In genomic region chr4:13995401-13996055, GRCm38 (mm10) we compare ENCODE assay signal across 21 mouse cellular contexts.
DNase-seq lines count a peak whose midpoint lies in the region; ATAC-seq and TF ChIP-seq lines count a peak whose summit lies in the region.
"Had no signal": no experiment of that assay in that cellular context is flagged by ENCODE, and none has a peak within 500 bp of the region (broad histone marks: within the 10 kb centered on the region; RNA-seq: fewer than 3 reads in every experiment).

No protein-coding gene starts in this region.

- ATAC-seq in heart, embryonic 12.5 days (ENCODE audit: insufficient number of reproducible peaks, low FRiP score), result no peak
- no peak for ATAC-seq in embryonic facial prominence, embryonic 13.5 days (ENCODE audit: insufficient number of reproducible peaks, insufficient read depth, low FRiP score, low TSS enrichment, low read depth)
- ATAC-seq in limb, embryonic 13.5 days (ENCODE audit: low FRiP score, low read depth), result 0 out of 2 replicates have a peak, but pooled peaks have one; percentile 57
- no peak for ATAC-seq in forebrain, embryonic 12.5 days (ENCODE audit: low FRiP score)
- no peak for ATAC-seq in midbrain, postnatal 0 days (ENCODE audit: low FRiP score)
- ATAC-seq: activated CD4-positive, CD25-positive, alpha-beta regulatory T cell, adult 4 months; forebrain, embryonic 16.5 days; hindbrain, postnatal 0 days; intestine, embryonic 16.5 days had no signal

- H3K4me2 ChIP-seq in heart, embryonic 12.5 days, result no peak overlapping the region
- 0 out of 2 replicates have a peak overlapping the region, but pooled peaks have one; percentile 7 for H3K4me2 ChIP-seq in embryonic facial prominence, embryonic 13.5 days
- no peak overlapping the region for H3K4me2 ChIP-seq in limb, embryonic 13.5 days (replicated peaks)
- no peak overlapping the region for H3K4me2 ChIP-seq in forebrain, embryonic 12.5 days
- H3K4me2 ChIP-seq in midbrain, postnatal 0 days (ENCODE audit: low read depth, low read length, poor library complexity, severe bottlenecking), result no peak overlapping the region
- H3K4me2 ChIP-seq: neural tube, embryonic 15.5 days had no signal

- no peak overlapping the region for H3K27ac ChIP-seq in heart, embryonic 12.5 days (ENCODE audit: poor library complexity, severe bottlenecking)
- H3K27ac ChIP-seq in embryonic facial prominence, embryonic 13.5 days, result peak overlapping the region; percentile 82
- peak overlapping the region; percentile 61; the same call in 1 of the 2 replicates for H3K27ac ChIP-seq in limb, embryonic 13.5 days
- no peak overlapping the region for H3K27ac ChIP-seq in forebrain, embryonic 12.5 days
- no peak overlapping the region for H3K27ac ChIP-seq in midbrain, postnatal 0 days (ENCODE audit: low read depth, low read length)
- H3K27ac ChIP-seq: heart, adult 2 months; hindbrain, postnatal 0 days; midbrain, embryonic 10.5 days; neural tube, embryonic 15.5 days; stomach, postnatal 0 days had no signal

- no peaks in the 10 kb centered on the region for H3K9me3 ChIP-seq in heart, embryonic 12.5 days (replicated peaks)
- H3K9me3 ChIP-seq in embryonic facial prominence, embryonic 13.5 days, result no peaks in the 10 kb centered on the region
- no peaks in the 10 kb centered on the region for H3K9me3 ChIP-seq in limb, embryonic 13.5 days
- no peaks in the 10 kb centered on the region for H3K9me3 ChIP-seq in forebrain, embryonic 12.5 days
- H3K9me3 ChIP-seq in midbrain, postnatal 0 days (ENCODE audit: low read length), result no peaks in the 10 kb centered on the region
- H3K9me3 ChIP-seq: midbrain, embryonic 10.5 days; neural tube, embryonic 15.5 days had no signal

- no peak for TF ChIP-seq CTCF in midbrain, postnatal 0 days (IDR thresholded peaks at IDR 0.05)

- WGBS in heart, embryonic 12.5 days, result 82% methylated on average over 6 of the region's 6 CpGs
- WGBS in embryonic facial prominence, embryonic 13.5 days, result 43% methylated on average over 6 of the region's 6 CpGs
- 64% methylated on average over 6 of the region's 6 CpGs for WGBS in limb, embryonic 13.5 days
- 87% methylated on average over 6 of the region's 6 CpGs for WGBS in forebrain, embryonic 12.5 days
- WGBS in midbrain, postnatal 0 days, result 96% methylated on average over 6 of the region's 6 CpGs

- no peak overlapping the region for H3K4me3 ChIP-seq in heart, embryonic 12.5 days
- H3K4me3 ChIP-seq in embryonic facial prominence, embryonic 13.5 days, result no peak overlapping the region
- H3K4me3 ChIP-seq in limb, embryonic 13.5 days, result no peak overlapping the region
- H3K4me3 ChIP-seq in forebrain, embryonic 12.5 days (replicated peaks), result no peak overlapping the region
- no peak overlapping the region for H3K4me3 ChIP-seq in midbrain, postnatal 0 days (ENCODE audit: low read depth, low read length)
- H3K4me3 ChIP-seq: heart, adult 2 months; midbrain, embryonic 10.5 days; neural tube, embryonic 15.5 days had no signal

- H3K36me3 ChIP-seq in heart, embryonic 12.5 days, result no peaks in the 10 kb centered on the region
- H3K36me3 ChIP-seq in embryonic facial prominence, embryonic 13.5 days, result no peaks in the 10 kb centered on the region
- no peaks in the 10 kb centered on the region for H3K36me3 ChIP-seq in limb, embryonic 13.5 days
- H3K36me3 ChIP-seq in forebrain, embryonic 12.5 days (replicated peaks), result no peaks in the 10 kb centered on the region
- no peaks in the 10 kb centered on the region for H3K36me3 ChIP-seq in midbrain, postnatal 0 days (ENCODE audit: insufficient read depth, low read length)
- H3K36me3 ChIP-seq: midbrain, embryonic 10.5 days; neural tube, embryonic 15.5 days had no signal

- peak; percentile 86 for DNase-seq in heart, adult 11 months
- peak; percentile 89 for DNase-seq in NIH3T3 (ENCODE audit: low read depth)
- DNase-seq in midbrain, postnatal 0 days (ENCODE audit: low spot score), result no peak
- DNase-seq: adrenal gland, postnatal 14 days; cerebellum, adult 9-10 months; heart, adult 2 months; kidney, postnatal 25 days; lung, postnatal 4 days; thymus, adult 2 months; thymus, postnatal 4 days had no signal

- H3K9ac ChIP-seq in heart, embryonic 12.5 days, result no peak overlapping the region
- no peak overlapping the region for H3K9ac ChIP-seq in embryonic facial prominence, embryonic 13.5 days
- H3K9ac ChIP-seq in limb, embryonic 13.5 days, result no peak overlapping the region
- H3K9ac ChIP-seq in forebrain, embryonic 12.5 days, result no peak overlapping the region
- no peak overlapping the region for H3K9ac ChIP-seq in midbrain, postnatal 0 days (replicated peaks; ENCODE audit: low read length, poor library complexity, severe bottlenecking)
- H3K9ac ChIP-seq: neural tube, embryonic 15.5 days had no signal

- no peaks in the 10 kb centered on the region for H3K27me3 ChIP-seq in heart, embryonic 12.5 days (replicated peaks)
- no peaks in the 10 kb centered on the region for H3K27me3 ChIP-seq in embryonic facial prominence, embryonic 13.5 days
- no peaks in the 10 kb centered on the region for H3K27me3 ChIP-seq in limb, embryonic 13.5 days
- no peaks in the 10 kb centered on the region for H3K27me3 ChIP-seq in forebrain, embryonic 12.5 days
- no peaks in the 10 kb centered on the region for H3K27me3 ChIP-seq in midbrain, postnatal 0 days (ENCODE audit: insufficient read depth, low read length)
- H3K27me3 ChIP-seq: neural tube, embryonic 15.5 days had no signal

- H3K4me1 ChIP-seq in heart, embryonic 12.5 days (replicated peaks), result no peaks in the 10 kb centered on the region
- peaks cover 6% of the 10 kb centered on the region for H3K4me1 ChIP-seq in embryonic facial prominence, embryonic 13.5 days
- H3K4me1 ChIP-seq in limb, embryonic 13.5 days, result peaks cover 6% of the 10 kb centered on the region
- H3K4me1 ChIP-seq in forebrain, embryonic 12.5 days, result no peaks in the 10 kb centered on the region
- H3K4me1 ChIP-seq in midbrain, postnatal 0 days (ENCODE audit: insufficient read depth, low read length), result no peaks in the 10 kb centered on the region
- H3K4me1 ChIP-seq: midbrain, embryonic 10.5 days; neural tube, embryonic 15.5 days had no signal

Comparison
In these comparisons a context has a peak if more than half of its experiments do, and no peak if none do; other contexts are left out.
1. H3K27ac ChIP-seq: peak in embryonic facial prominence, embryonic 13.5 days (single experiment) and limb, embryonic 13.5 days (single experiment); none in heart, embryonic 12.5 days (single experiment), forebrain, embryonic 12.5 days (single experiment) and midbrain, postnatal 0 days (single experiment).